Comparison of ENCODE assay signal across 17 mouse cellular contexts in genomic region chr10:75257401-75257800, GRCm38 (mm10).
"Had no signal": no experiment of that assay in that cellular context is flagged by ENCODE, and none has a peak within 500 bp of the region (broad histone marks: within the 10 kb centered on the region; RNA-seq: fewer than 3 reads in every experiment).

No protein-coding gene starts in this region.

- H3K27me3 ChIP-seq: limb, embryonic 13.5 days; liver, embryonic 13.5 days; lung, embryonic 15.5 days; megakaryocyte, embryonic 14.5 days; midbrain, embryonic 13.5 days; neural tube, embryonic 12.5 days; neural tube, embryonic 15.5 days had no signal

- H3K27ac ChIP-seq: limb, embryonic 13.5 days; liver, embryonic 13.5 days; lung, embryonic 15.5 days; midbrain, embryonic 10.5 days; midbrain, embryonic 13.5 days; neural tube, embryonic 12.5 days; neural tube, embryonic 15.5 days; stomach, postnatal 0 days had no signal

- H3K4me2 ChIP-seq: limb, embryonic 13.5 days; liver, embryonic 13.5 days; lung, embryonic 15.5 days; midbrain, embryonic 13.5 days; neural tube, embryonic 12.5 days; neural tube, embryonic 15.5 days had no signal

- ATAC-seq: midbrain, embryonic 13.5 days had no signal

- H3K4me1 ChIP-seq: midbrain, embryonic 10.5 days; midbrain, embryonic 13.5 days; neural tube, embryonic 12.5 days; neural tube, embryonic 15.5 days had no signal

- H3K4me3 ChIP-seq: limb, embryonic 13.5 days; liver, embryonic 13.5 days; lung, embryonic 15.5 days; megakaryocyte, embryonic 14.5 days; midbrain, embryonic 10.5 days; midbrain, embryonic 13.5 days; neural tube, embryonic 12.5 days; neural tube, embryonic 15.5 days had no signal

- DNase-seq: kidney, adult 2 months; left cerebral cortex, postnatal 4 days; liver, embryonic 13.5 days; right cerebral cortex, adult 18-20 months; right cerebral cortex, postnatal 14 days; right cerebral cortex, postnatal 4 days; thymus, adult 2 months; thymus, postnatal 14 days; thymus, postnatal 4 days had no signal

- H3K9ac ChIP-seq: limb, embryonic 13.5 days; liver, embryonic 13.5 days; lung, embryonic 15.5 days; midbrain, embryonic 13.5 days; neural tube, embryonic 12.5 days; neural tube, embryonic 15.5 days had no signal

- H3K9me3 ChIP-seq: limb, embryonic 13.5 days; liver, embryonic 13.5 days; lung, embryonic 15.5 days; megakaryocyte, embryonic 14.5 days; midbrain, embryonic 10.5 days; midbrain, embryonic 13.5 days; neural tube, embryonic 12.5 days; neural tube, embryonic 15.5 days had no signal
